Mouse (Mus musculus) gonadal fat pad, adult 2 months (tissue): ENCODE measurements around the gene Fbxo6. TPM values are rescaled to one million over a fixed set of nuclear protein-coding genes. Genes with fewer than 3 reads are reported as not detected.
"Not testable (repeated sequence)": the region's sequence is repeated elsewhere in the genome, so short reads cannot be mapped to it uniquely, and the experiment has no call there.

Source experiments
- DNase-seq: peaks from one replicate; pipeline ENCODE4 v3.0.0-alpha.2; 2012; ENCODE audit warnings: low read depth
- polyA plus RNA-seq: library from polyadenylated mRNA; depleted of rRNA; stranded (reverse); fragments of >200 nt; gene quantifications from 2 replicates; pipeline ENCODE4 v1.2.3, GENCODE M21; 2012

Gene Fbxo6
- polyA plus RNA-seq, 1 experiment = 68.1 TPM

- DNase-seq = no peak
Observed at GRCm38 (mm10) chr4:148128241-148128640, 23.7 kb downstream of the Fbxo6 start.

- no peak for DNase-seq
Observed at GRCm38 (mm10) chr4:148122694-148123066, 29.3 kb downstream of the Fbxo6 start.

- no peak for DNase-seq
Observed at GRCm38 (mm10) chr4:148121982-148122693, 29.8 kb downstream of the Fbxo6 start.

GRCm38 (mm10) chr4:148121362-148121761 lies 30.6 kb downstream of the Fbxo6 start:
- DNase-seq = no peak

GRCm38 (mm10) chr4:148120555-148120954 lies 31.4 kb downstream of the Fbxo6 start:
- DNase-seq = no peak

GRCm38 (mm10) chr4:148119578-148119977 lies 32.4 kb downstream of the Fbxo6 start:
- DNase-seq = not testable (repeated sequence)

GRCm38 (mm10) chr4:148117392-148117791 lies 34.5 kb downstream of the Fbxo6 start:
- no peak for DNase-seq

- no peak for DNase-seq
Observed at GRCm38 (mm10) chr4:148116657-148117056, 35.3 kb downstream of the Fbxo6 start.

- DNase-seq = no peak
Observed at GRCm38 (mm10) chr4:148115467-148115866, 36.5 kb downstream of the Fbxo6 start.

- no peak for DNase-seq
Observed at GRCm38 (mm10) chr4:148114758-148115391, 37.1 kb downstream of the Fbxo6 start.

- no peak for DNase-seq
Observed at GRCm38 (mm10) chr4:148112519-148112918, 39.4 kb downstream of the Fbxo6 start.

GRCm38 (mm10) chr4:148109215-148109614 lies 42.7 kb downstream of the Fbxo6 start:
- DNase-seq = no peak

- no peak for DNase-seq
Observed at GRCm38 (mm10) chr4:148108565-148109100, 43.3 kb downstream of the Fbxo6 start.

GRCm38 (mm10) chr4:148107621-148108291 lies 44.2 kb downstream of the Fbxo6 start:
- no peak for DNase-seq

GRCm38 (mm10) chr4:148104146-148104545 lies 47.8 kb downstream of the Fbxo6 start:
- DNase-seq = no peak

- DNase-seq = no peak
Observed at GRCm38 (mm10) chr4:148101801-148102527, 50.0 kb downstream of the Fbxo6 start.

- no peak for DNase-seq
Observed at GRCm38 (mm10) chr4:148098666-148099065, 53.3 kb downstream of the Fbxo6 start.

- no peak for DNase-seq
Observed at GRCm38 (mm10) chr4:148097936-148098335, 54.0 kb downstream of the Fbxo6 start.
